Mouse (Mus musculus): Measurements from ENCODE around the gene Nfib.

DNA sequence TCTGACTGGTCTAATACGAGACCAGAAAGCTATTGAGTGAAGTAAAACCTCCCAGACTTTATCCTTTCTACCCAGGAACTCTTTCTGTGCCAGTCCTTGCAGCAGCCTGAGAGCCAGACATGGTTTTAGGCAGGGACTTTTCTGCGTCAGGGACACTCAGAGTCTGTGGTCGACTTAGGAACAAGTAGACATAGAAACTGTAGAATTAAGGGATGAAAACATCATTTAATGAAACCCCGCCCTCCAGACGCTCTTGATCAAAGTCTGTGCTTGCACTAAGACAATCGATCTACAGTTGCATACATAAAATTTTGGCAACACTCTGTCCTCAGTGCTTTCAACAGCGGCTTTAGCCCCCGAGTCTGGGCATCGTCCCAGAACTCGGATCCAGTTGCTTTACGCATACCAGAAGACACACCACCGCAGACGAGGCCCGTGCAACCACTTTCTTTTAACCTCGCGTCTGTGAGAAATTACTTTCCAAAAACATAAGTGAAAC, 149.8 kb downstream of the Nfib start:
- TF ChIP-seq CTCF (IDR thresholded peaks at IDR 0.05; ENCODE audit: low read depth) (no peak), EP300 (IDR thresholded peaks at IDR 0.05; ENCODE audit: low read depth) (no peak)

Measured in liver, embryonic 14.5 days (tissue).